Mouse (Mus musculus) small intestine, adult 2 months (tissue): ENCODE data around the gene Mfsd11.

Experiments used
- CTCF ChIP-seq: fragments of 200-500 bp; IDR thresholded peaks from 2 replicates; pipeline ENCODE4 v1.5.1; 2012; ENCODE audit warnings: low read depth, mild to moderate bottlenecking, control low read depth, inconsistent platforms, low read length, moderate library complexity, mixed read lengths; ENCODE audit not compliant: insufficient replicate concordance, insufficient read length; ENCODE audit errors: extremely low read depth
- POLR2A ChIP-seq: fragments of 200-500 bp; IDR thresholded peaks from 2 replicates; pipeline ENCODE4 v1.6.1; 2012; ENCODE audit warnings: low read depth, mild to moderate bottlenecking, control low read depth, inconsistent platforms, low read length, moderate library complexity

DNA sequence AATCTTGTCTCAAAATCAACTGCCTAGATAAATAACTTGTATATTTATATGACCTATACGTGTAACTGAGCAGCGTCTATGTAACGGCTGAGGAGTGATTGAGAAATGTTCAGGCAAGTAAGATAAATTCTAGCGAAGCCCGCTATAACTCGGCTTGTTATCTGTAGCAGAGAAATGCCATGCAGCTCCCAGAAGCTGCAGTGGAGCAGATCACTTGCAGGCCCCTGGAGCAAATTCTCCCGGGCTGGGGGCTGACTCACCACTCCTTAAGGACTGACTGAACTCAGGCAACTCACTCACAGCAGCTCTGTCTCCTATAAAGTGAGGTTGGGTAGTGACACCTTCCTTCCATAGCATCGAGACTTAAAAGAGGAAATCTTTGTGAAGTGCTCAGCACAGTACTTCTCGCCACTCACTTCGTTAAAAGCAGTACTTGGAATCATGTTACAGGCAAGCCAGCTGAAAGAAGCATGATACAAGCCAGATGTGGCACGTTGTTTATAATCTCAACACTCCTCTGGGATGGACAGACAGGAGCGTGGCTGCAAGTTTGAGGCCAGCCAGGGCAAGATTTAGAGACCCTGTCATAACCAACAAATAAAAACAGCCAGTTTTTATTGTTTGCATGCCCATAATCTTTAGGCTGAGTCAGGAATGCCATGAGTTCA, 5.1 kb downstream of the Mfsd11 start:
- TF ChIP-seq CTCF (no peak), POLR2A (no peak)
